Mouse (Mus musculus): ENCODE results near the gene Atg2a. TPM values are rescaled to one million over a fixed set of nuclear protein-coding genes. Genes with fewer than 3 reads are reported as not detected.
A peak's percentile ranks its signal among the peaks of the same experiment; 100 is the strongest.

Atg2a gene
- polyA plus RNA-seq, 1 experiment: 47.4 TPM

- Histone ChIP-seq H3K4me3 (ENCODE audit: extremely low read depth, insufficient read depth, insufficient read length) (peak overlapping the region; percentile 75), H3K36me3 (ENCODE audit: control insufficient read depth, insufficient read depth, low read length) (peaks cover 7% of the 10 kb centered on the region), H3K4me1 (ENCODE audit: control insufficient read depth, insufficient read depth, insufficient read length) (peaks cover 34% of the 10 kb centered on the region; the same call in 1 of the 2 replicates), H3K27ac (ENCODE audit: insufficient read depth, low read length) (peak overlapping the region; percentile 99), H3K27me3 (ENCODE audit: control insufficient read depth, insufficient read depth, low read length) (no peaks in the 10 kb centered on the region)
- peak; percentile 69 to 70 for DNase-seq (ENCODE audit: low read depth in 1 of 2, low spot score in 2 of 2)
- 22% methylated on average over 10 of the region's 10 CpGs for WGBS
- no peak for TF ChIP-seq CTCF (IDR thresholded peaks at IDR 0.05; ENCODE audit: extremely low read depth, insufficient read depth, insufficient read length, insufficient replicate concordance)
- peak; percentile 14; the same call in 1 of the 2 replicates for TF ChIP-seq POLR2A (IDR thresholded peaks at IDR 0.05; ENCODE audit: low read depth, low read length)
Measured at GRCm38 (mm10) chr19:6277661-6278438, 36.4 kb downstream of the Atg2a start.

DNA sequence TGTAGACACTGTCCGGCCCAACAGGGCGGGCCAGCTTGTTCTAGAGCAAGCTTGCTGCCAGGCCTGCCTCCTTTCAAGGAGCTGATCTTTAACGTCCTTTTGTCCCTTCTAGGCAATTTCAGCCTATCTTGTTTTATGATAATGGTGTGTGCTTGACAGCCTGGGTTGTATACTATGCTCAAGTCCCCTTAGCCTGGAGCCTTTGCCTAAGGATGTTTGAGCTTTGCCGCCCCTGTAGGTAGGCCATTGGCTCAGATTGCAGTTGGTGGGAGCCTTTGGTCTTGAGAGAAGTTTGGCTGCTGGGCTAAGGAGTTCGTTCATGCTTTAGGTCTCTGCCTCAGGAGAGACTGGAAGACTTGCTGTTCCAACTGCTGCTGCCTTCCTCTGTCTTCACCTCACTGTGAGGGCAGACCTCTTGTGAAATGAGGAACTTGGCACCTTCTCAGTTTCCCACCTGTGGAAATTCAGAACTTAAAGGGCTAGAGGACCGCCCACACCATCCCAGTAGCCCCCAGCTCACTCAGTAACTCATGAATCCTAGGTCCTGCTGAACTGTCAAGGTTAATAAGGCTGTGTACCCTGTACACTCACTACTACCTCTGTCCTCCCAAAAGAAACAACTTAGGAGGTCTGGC, 37.1 kb downstream of the Atg2a start:
- DNase-seq (ENCODE audit: low read depth in 1 of 2, low spot score in 2 of 2): no peak
- peaks cover 34% of the 10 kb centered on the region; the same call in 1 of the 2 replicates for H3K4me1 ChIP-seq (ENCODE audit: control insufficient read depth, insufficient read depth, insufficient read length)

GRCm38 (mm10) chr19:6279481-6280144, 38.1 kb downstream of the Atg2a start:
- no peak overlapping the region for H3K27ac ChIP-seq (ENCODE audit: insufficient read depth, low read length)

More for the DNA sequence above, 37.1 kb downstream of the Atg2a start:
- peaks cover 11% of the 10 kb centered on the region for H3K36me3 ChIP-seq (ENCODE audit: control insufficient read depth, insufficient read depth, low read length)
- H3K27ac ChIP-seq (ENCODE audit: insufficient read depth, low read length): peak overlapping the region; percentile 99
- no peak for TF ChIP-seq CTCF (IDR thresholded peaks at IDR 0.05; ENCODE audit: extremely low read depth, insufficient read depth, insufficient read length, insufficient replicate concordance)
- no peak for TF ChIP-seq POLR2A (IDR thresholded peaks at IDR 0.05; ENCODE audit: low read depth, low read length)
- WGBS: 50% methylated on average over 6 of the region's 6 CpGs
- H3K27me3 ChIP-seq (ENCODE audit: control insufficient read depth, insufficient read depth, low read length): no peaks in the 10 kb centered on the region
- peak overlapping the region; percentile 75; the same call in 1 of the 2 replicates for H3K4me3 ChIP-seq (ENCODE audit: extremely low read depth, insufficient read depth, insufficient read length)

DNA sequence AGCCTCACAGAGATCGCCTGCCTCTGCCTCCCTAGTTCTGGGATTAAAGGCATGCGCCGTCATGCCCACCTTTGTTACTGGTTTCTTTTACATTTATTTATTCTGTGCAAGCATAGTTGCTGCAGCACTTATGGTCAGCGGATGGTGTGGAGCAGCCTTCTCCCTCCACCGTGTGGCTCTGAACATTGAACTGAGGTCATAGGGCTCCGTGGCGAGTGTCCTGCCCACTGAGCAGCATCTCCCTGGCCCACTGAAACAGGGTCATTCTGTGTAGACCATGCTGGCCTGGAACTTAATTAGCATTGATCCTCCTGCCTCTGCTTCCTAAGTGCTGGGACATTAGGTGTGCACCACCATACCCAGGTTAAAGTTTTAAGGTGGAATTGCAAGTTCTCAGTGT, 39.1 kb downstream of the Atg2a start:
- WGBS: 94% methylated on average over 7 of the region's 7 CpGs
- no peak overlapping the region for H3K4me3 ChIP-seq (ENCODE audit: extremely low read depth, insufficient read depth, insufficient read length)
- TF ChIP-seq POLR2A (IDR thresholded peaks at IDR 0.05; ENCODE audit: low read depth, low read length) (no peak), CTCF (IDR thresholded peaks at IDR 0.05; ENCODE audit: extremely low read depth, insufficient read depth, insufficient read length, insufficient replicate concordance) (no peak)
- no peaks in the 10 kb centered on the region for H3K27me3 ChIP-seq (ENCODE audit: control insufficient read depth, insufficient read depth, low read length)
- no peak for DNase-seq (ENCODE audit: low read depth in 1 of 2, low spot score in 2 of 2)
- peaks cover 20% of the 10 kb centered on the region; the same call in 1 of the 2 replicates for H3K4me1 ChIP-seq (ENCODE audit: control insufficient read depth, insufficient read depth, insufficient read length)
- peaks cover 18% of the 10 kb centered on the region for H3K36me3 ChIP-seq (ENCODE audit: control insufficient read depth, insufficient read depth, low read length)
- no peak overlapping the region for H3K27ac ChIP-seq (ENCODE audit: insufficient read depth, low read length)

More at GRCm38 (mm10) chr19:6279481-6280144, 38.1 kb downstream of the Atg2a start:
- TF ChIP-seq POLR2A (IDR thresholded peaks at IDR 0.05; ENCODE audit: low read depth, low read length) (no peak), CTCF (IDR thresholded peaks at IDR 0.05; ENCODE audit: extremely low read depth, insufficient read depth, insufficient read length, insufficient replicate concordance) (no peak)
- peaks cover 27% of the 10 kb centered on the region; the same call in 1 of the 2 replicates for H3K4me1 ChIP-seq (ENCODE audit: control insufficient read depth, insufficient read depth, insufficient read length)
- no peaks in the 10 kb centered on the region for H3K27me3 ChIP-seq (ENCODE audit: control insufficient read depth, insufficient read depth, low read length)
- peak overlapping the region; percentile 5; the same call in 1 of the 2 replicates for H3K4me3 ChIP-seq (ENCODE audit: extremely low read depth, insufficient read depth, insufficient read length)
- DNase-seq (ENCODE audit: low read depth in 1 of 2, low spot score in 2 of 2): no peak
- peaks cover 16% of the 10 kb centered on the region for H3K36me3 ChIP-seq (ENCODE audit: control insufficient read depth, insufficient read depth, low read length)
- 91% methylated on average over 6 of the region's 6 CpGs for WGBS

- Histone ChIP-seq H3K27ac (ENCODE audit: insufficient read depth, low read length) (no peak overlapping the region; the same call in 1 of the 2 replicates), H3K4me1 (ENCODE audit: control insufficient read depth, insufficient read depth, insufficient read length) (peaks cover 14% of the 10 kb centered on the region; the same call in 1 of the 2 replicates), H3K36me3 (ENCODE audit: control insufficient read depth, insufficient read depth, low read length) (peaks cover 19% of the 10 kb centered on the region), H3K4me3 (ENCODE audit: extremely low read depth, insufficient read depth, insufficient read length) (no peak overlapping the region), H3K27me3 (ENCODE audit: control insufficient read depth, insufficient read depth, low read length) (no peaks in the 10 kb centered on the region)
- WGBS: 74% methylated on average over 14 of the region's 14 CpGs
- TF ChIP-seq POLR2A (IDR thresholded peaks at IDR 0.05; ENCODE audit: low read depth, low read length) (no peak), CTCF (IDR thresholded peaks at IDR 0.05; ENCODE audit: extremely low read depth, insufficient read depth, insufficient read length, insufficient replicate concordance) (no peak)
- DNase-seq (ENCODE audit: low read depth in 1 of 2, low spot score in 2 of 2): no peak
Measured at GRCm38 (mm10) chr19:6281122-6282020, 39.9 kb downstream of the Atg2a start.

DNA sequence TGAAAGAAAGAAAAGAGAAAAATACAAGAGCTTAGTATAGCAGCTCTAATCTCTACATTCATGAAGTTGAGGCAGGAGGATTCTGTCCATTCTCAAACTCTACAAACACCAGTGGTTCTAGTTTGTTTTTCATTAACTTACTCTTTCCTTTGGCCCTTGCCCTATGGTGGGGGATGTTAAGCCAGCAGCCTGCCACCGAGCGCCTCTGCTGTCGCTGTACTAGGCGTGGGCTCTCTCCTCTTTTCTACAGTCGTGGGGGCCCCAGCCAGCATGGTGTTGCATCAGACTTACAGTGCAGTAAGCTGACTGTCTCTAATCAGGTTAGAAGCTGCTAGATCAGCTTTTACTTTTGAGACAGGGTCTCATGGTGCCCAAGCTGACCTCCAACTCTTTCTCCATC, 41.5 kb downstream of the Atg2a start:
- Histone ChIP-seq H3K27ac (ENCODE audit: insufficient read depth, low read length) (no peak overlapping the region), H3K36me3 (ENCODE audit: control insufficient read depth, insufficient read depth, low read length) (peaks cover 20% of the 10 kb centered on the region), H3K4me1 (ENCODE audit: control insufficient read depth, insufficient read depth, insufficient read length) (peaks cover 12% of the 10 kb centered on the region; the same call in 1 of the 2 replicates), H3K4me3 (ENCODE audit: extremely low read depth, insufficient read depth, insufficient read length) (no peak overlapping the region), H3K27me3 (ENCODE audit: control insufficient read depth, insufficient read depth, low read length) (no peaks in the 10 kb centered on the region)
- 87% methylated on average over 5 of the region's 5 CpGs for WGBS
- DNase-seq (ENCODE audit: low read depth in 1 of 2, low spot score in 2 of 2): no peak
- TF ChIP-seq CTCF (IDR thresholded peaks at IDR 0.05; ENCODE audit: extremely low read depth, insufficient read depth, insufficient read length, insufficient replicate concordance) (no peak), POLR2A (IDR thresholded peaks at IDR 0.05; ENCODE audit: low read depth, low read length) (no peak)

All from spleen, adult 2 months (tissue).